Mouse (Mus musculus) thymus, adult 2 months (tissue): ENCODE measurements at regions not wholly inside any gene's neighbourhood (a gene's known extent, or its start where the extent isn't known, plus 50 kb on each side); places are given as distances from the start of the nearest gene placed in this dataset.
"Not testable (repeated sequence)": the region's sequence is repeated elsewhere in the genome, so short reads cannot be mapped to it uniquely, and the experiment has no call there.

Source experiments
- CTCF ChIP-seq: fragments of 200-500 bp; IDR thresholded peaks from 2 replicates; pipeline ENCODE4 v1.5.1; 2012; ENCODE audit warnings: mild to moderate bottlenecking, control low read depth, low read length, moderate library complexity, borderline replicate concordance; ENCODE audit not compliant: control insufficient read depth, poor library complexity, insufficient read depth; ENCODE audit errors: extremely low read depth
- POLR2A ChIP-seq: fragments of 200-500 bp; IDR thresholded peaks from 2 replicates; pipeline ENCODE4 v1.6.1; 2012; ENCODE audit warnings: mild to moderate bottlenecking, low read length, control low read depth, moderate library complexity; ENCODE audit not compliant: control insufficient read depth, poor library complexity, insufficient read depth; ENCODE audit errors: extremely low read depth

DNA sequence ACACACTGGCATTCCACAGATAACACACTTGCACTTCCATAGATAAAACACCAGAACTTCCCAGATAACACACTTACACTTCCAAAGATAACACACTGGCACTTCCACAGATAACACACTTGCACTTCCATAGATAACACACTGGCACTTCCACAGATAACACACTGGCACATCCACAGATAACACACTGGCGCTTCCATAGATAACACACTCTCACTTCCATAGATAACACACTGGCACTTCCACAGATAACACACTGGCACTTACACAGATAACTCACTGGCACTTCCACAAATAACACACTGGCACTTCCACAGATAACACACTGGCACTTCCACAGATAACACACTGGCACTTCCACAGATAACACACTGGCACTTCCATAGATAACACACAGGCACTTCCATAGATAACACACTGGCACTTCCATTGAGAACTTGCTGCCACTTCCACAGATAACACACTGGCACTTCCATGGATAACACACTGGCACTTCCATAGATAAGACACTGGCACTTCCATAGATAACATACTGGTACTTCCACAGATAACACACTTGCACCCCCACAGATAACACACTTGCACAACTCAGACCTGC, 170.0 kb upstream of the Afdn start:
- TF ChIP-seq POLR2A, CTCF: not testable (repeated sequence)
